Mouse (Mus musculus) cerebellum, adult 2 months (tissue): Measurements from ENCODE around the gene Fgfr2.

Experiments
- CTCF ChIP-seq: fragments of 200-500 bp; IDR thresholded peaks from 2 replicates; pipeline ENCODE4 v1.5.1; 2011; ENCODE audit warnings: low read depth, mild to moderate bottlenecking, control low read depth, low read length, moderate library complexity, borderline replicate concordance; ENCODE audit not compliant: insufficient read depth
- POLR2A ChIP-seq: fragments of 200-500 bp; IDR thresholded peaks from 2 replicates; pipeline ENCODE4 v1.6.1; 2011; ENCODE audit warnings: low read length, control low read depth, borderline replicate concordance; ENCODE audit not compliant: insufficient read depth

GRCm38 (mm10) chr7:132172220-132172619 lies 950.9 kb downstream of the Fgfr2 start:
- TF ChIP-seq CTCF (no peak), POLR2A (no peak)
